Mouse (Mus musculus) layer of hippocampus, adult 2 months (tissue): Measurements from ENCODE around the gene Il1rn. TPM values are rescaled to one million over a fixed set of nuclear protein-coding genes. Genes with fewer than 3 reads are reported as not detected.

Source experiments
- DNase-seq, 2 experiments: peaks; one replicate each; pipeline ENCODE4 v3.0.0; 2022; ENCODE audit warnings: low spot score in 2 of 2
- H3K27ac ChIP-seq: fragments of 200-600 bp; 2 replicates; pipeline ENCODE4 v1.8.1; 2022
- H3K4me3 ChIP-seq: fragments of 200-600 bp; 2 replicates; pipeline ENCODE4 v1.8.1; 2022; ENCODE audit warnings: mild to moderate bottlenecking
- CTCF ChIP-seq: fragments of 200-600 bp; conservative IDR thresholded peaks from 2 replicates; pipeline ENCODE4 v1.8.1; 2022; ENCODE audit warnings: antibody characterized with exemption, mild to moderate bottlenecking, moderate library complexity
- total RNA-seq, 2 experiments: library from RNA; stranded (reverse); gene quantifications; 2 replicates each; pipeline ENCODE4 v1.2.3; 2021

Il1rn gene
- total RNA-seq, 2 experiments from 2014 or later: not detected

DNA sequence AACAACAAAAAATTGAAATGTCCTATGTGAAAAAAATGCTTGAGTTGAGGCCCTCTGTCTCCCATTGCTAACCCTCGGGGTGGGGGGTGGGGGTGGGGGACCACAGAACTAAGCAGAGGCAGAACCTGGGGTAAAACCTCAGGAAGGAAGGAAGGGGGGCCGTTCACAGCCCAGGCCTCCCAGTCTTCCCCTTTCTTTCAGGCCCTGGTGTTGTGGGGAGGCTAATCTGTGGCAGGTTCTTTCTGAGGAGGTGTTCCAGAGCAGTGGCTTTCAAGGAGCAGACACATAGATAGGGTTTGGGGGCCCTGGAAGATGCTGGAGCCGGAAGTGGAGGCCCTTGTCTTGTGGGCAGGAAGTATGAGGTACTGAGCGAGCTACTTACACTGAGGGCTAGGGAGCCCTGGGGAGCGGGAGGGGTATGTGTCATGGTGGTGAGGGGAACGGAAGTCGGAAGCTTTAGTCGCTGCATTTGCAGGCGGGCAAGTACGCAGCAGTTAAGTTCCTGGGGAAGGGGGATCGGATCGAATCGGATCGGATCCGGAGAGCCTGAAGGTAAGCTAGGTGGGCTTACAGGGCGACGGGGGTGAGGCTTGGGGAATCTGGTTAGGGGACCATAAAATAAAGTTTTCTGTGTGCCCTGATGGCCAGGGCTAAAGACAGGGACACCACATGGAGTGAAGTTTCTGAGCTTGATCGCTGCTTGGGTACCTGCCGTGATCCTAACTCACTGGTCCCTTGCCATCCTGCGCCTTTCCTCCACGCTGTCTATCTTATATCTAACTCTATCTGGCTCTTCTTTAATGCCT, 49.7 kb downstream of the Il1rn start:
- DNase-seq: no peak
- no peak for TF ChIP-seq CTCF
- H3K27ac ChIP-seq: no peak overlapping the region
- H3K4me3 ChIP-seq: no peak overlapping the region

DNA sequence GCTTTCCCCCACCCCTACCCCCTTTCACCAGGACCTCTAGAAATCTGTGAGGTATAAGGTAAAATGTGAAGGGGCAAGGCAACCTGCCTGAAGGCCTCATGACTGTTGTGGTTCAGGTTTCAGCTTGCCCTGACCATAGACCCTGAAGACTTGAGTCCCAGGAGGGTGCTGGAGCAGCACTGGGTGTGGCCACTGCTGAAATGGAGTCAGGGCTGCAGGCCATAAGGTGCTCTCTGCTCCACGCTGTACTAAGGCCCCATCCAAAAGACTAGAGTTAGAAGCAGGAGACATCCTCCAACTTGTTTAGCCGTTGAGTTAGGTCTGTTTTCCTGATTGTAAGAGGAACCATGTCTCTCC, 50.3 kb downstream of the Il1rn start:
- no peak for TF ChIP-seq CTCF
- DNase-seq: no peak
- H3K27ac ChIP-seq: no peak overlapping the region
- H3K4me3 ChIP-seq: no peak overlapping the region

DNA sequence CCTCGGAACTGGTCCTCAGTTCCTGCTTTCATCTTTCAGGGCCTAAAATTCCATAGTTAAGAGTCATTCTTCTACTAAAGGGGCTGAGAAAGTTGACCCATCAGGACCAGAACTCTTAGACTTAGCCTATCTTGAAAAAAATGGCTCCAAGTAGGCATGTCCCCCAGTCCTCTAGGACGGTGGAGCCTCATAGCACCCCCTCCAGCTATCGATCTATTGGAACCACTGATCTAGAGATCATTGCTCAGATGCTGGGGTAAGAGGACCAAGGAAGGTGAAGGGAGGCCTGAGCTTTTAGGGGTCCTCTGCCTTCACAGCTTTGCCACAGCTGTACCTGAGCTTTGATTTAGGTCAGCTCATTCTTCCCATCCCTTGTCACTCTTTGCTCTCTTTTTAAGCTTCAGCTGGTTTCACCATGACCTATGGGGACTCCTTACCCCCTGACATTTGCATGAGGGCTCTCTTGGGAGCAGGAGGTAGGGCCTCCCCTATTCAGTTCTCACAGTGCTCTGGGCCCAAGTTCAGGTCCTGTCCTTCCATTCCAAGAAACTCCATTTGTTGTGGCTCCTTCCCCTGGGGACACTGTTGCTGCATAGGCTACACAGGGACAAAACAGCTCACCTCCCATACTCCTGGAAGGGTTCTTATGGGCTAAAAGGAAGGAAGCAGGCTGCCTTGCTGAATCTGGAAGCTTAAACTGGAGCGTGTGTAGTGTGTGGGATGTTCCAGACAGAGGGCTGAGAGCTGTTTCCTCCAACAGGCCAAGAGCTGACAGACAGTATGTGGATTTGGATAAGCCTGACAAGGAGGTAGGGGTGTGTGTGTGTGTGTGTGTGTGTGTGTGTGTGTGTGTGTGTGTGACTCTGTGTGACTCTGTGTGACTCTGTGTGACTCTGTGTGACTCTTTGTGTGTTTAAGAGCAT, 51.0 kb downstream of the Il1rn start:
- Histone ChIP-seq H3K4me3 (no peak overlapping the region), H3K27ac (no peak overlapping the region)
- TF ChIP-seq CTCF: no peak
- peak; percentile 25 to 54 for DNase-seq

DNA sequence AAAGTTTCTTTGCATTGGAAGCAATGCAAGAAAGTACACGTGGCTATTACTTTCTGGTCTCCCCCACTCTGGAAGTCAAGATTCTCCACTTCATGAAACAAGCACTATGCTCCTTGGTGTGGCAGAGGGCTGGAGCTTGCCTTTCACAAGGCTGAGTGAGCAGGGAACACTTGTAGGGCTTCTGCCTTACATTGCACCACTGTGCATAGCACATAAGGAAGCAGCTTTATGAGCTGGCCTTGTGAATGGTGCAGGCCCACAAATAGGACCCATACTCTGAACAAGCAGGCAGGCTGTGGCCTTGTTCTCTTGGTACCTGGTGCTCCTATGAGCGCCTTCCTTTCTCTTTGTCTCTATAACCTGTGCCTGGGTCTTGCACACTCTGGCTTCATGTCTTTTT, 56.6 kb downstream of the Il1rn start:
- DNase-seq: no peak
- no peak for TF ChIP-seq CTCF
- H3K27ac ChIP-seq: no peak overlapping the region
- H3K4me3 ChIP-seq: no peak overlapping the region

DNA sequence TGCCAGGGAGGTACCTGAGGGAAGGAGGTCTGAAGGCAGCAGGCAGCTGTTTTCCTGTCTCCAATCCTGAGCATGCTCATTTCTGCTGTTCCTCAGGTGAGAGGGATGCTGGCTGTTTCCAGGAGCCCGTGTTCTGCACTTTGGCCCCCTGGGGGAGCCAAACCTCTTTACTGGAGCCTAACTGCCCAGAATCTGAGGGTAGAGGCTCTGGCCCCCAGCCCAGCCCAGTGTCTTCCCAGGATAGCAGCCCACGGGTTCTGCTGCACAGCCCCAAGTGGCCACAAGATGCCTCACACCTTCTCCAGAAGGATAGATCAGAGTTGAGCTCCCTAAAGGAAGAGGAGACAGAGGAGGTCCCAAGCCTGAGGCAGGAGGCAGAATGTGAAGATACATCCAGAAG, 60.5 kb downstream of the Il1rn start:
- no peak overlapping the region for H3K27ac ChIP-seq
- TF ChIP-seq CTCF: peak; percentile 17; the same call in 1 of the 2 replicates
- no peak overlapping the region for H3K4me3 ChIP-seq
- DNase-seq: no peak

DNA sequence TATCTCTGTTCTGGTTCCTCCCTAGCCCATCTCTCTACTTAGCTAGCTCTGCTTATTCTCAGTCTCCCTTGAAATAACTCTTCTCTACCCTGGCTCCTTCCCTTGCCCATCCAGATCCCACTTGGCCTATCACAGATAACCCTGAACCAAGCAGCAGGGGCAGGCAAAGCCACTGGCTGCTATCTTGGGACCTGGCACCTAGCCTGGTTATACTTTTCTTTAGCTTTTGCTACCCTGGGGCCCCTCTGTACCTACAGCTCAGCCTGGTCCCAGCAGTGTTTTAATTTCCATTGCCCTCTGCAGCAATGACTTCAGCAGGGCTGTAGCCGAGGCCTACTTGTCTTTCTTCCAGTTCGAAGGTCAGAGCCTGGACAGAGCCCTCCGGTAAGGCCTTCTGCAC, 64.1 kb downstream of the Il1rn start:
- no peak for DNase-seq
- no peak for TF ChIP-seq CTCF
- Histone ChIP-seq H3K27ac (no peak overlapping the region), H3K4me3 (no peak overlapping the region)

Other genes starting within 250 kb of the Il1rn start
- gene Tbpl2, start 240.3 kb upstream of the Il1rn start, total RNA-seq: not detected
- not detected for gene Il1f8, start 183.7 kb upstream of the Il1rn start, total RNA-seq
- not detected for gene Il1f9, start 150.4 kb upstream of the Il1rn start, total RNA-seq
- gene Il1f6, start 121.4 kb upstream of the Il1rn start, total RNA-seq: not detected
- not detected for gene Il1f5, start 59.9 kb upstream of the Il1rn start, total RNA-seq
- gene Il1f10, start 45.7 kb upstream of the Il1rn start, total RNA-seq: not detected
- 1 to 10 TPM in 1 of 2 experiments, under 1 TPM in 1; 0.64 to 1.3 TPM for gene Psd4, start 30.7 kb downstream of the Il1rn start, total RNA-seq
- gene Pax8, start 138.7 kb downstream of the Il1rn start, total RNA-seq: not detected